Mouse (Mus musculus): ENCODE results near the gene Gm5741.

The Gm5741 gene

GRCm38 (mm10) chr8:85073041-85073612 lies 5.3 kb upstream of the Gm5741 start:
- no peak for DNase-seq

- no peak for DNase-seq
These were observed 4.7 kb upstream of the Gm5741 start for GRCm38 (mm10) chr8:85072364-85072929.

- DNase-seq: peak; percentile 95
These were observed 3.9 kb upstream of the Gm5741 start, which contains the start of gene Dhps for GRCm38 (mm10) chr8:85071514-85072281. Gene Dhps (plus strand): TSS chr8:85071757.

- DNase-seq: no peak
These were observed 3.3 kb upstream of the Gm5741 start for GRCm38 (mm10) chr8:85071041-85071440.

GRCm38 (mm10) chr8:85067155-85067554 lies 627 bp downstream of the Gm5741 start:
- DNase-seq: no peak

- peak; percentile 78 for DNase-seq
These were observed 2.6 kb downstream of the Gm5741 start for GRCm38 (mm10) chr8:85065213-85065612.

- no peak for DNase-seq
These were observed 5.2 kb downstream of the Gm5741 start for GRCm38 (mm10) chr8:85062603-85063002.

- peak; percentile 94 for DNase-seq
These were observed 7.7 kb downstream of the Gm5741 start, which contains the start of gene Fbxw9 for GRCm38 (mm10) chr8:85059879-85060616. Gene Fbxw9 (plus strand): TSS chr8:85060055.

GRCm38 (mm10) chr8:85057367-85057766 lies 10.4 kb downstream of the Gm5741 start:
- DNase-seq: no peak

GRCm38 (mm10) chr8:85043619-85044018 lies 24.2 kb downstream of the Gm5741 start:
- DNase-seq: no peak

- peak; percentile 64 for DNase-seq
These were observed 29.9 kb downstream of the Gm5741 start for GRCm38 (mm10) chr8:85037681-85038531.

GRCm38 (mm10) chr8:85037366-85037680 lies 30.5 kb downstream of the Gm5741 start:
- DNase-seq: no peak

GRCm38 (mm10) chr8:85036718-85037365 lies 30.9 kb downstream of the Gm5741 start, which contains the start of gene Tnpo2:
Gene Tnpo2 (plus strand): TSS chr8:85036915.
- DNase-seq: peak; percentile 95

- DNase-seq: no peak
These were observed 31.4 kb downstream of the Gm5741 start for GRCm38 (mm10) chr8:85036381-85036717.

GRCm38 (mm10) chr8:85035728-85036310 lies 32.0 kb downstream of the Gm5741 start:
- DNase-seq: peak; percentile 47

GRCm38 (mm10) chr8:85035165-85035727 lies 32.5 kb downstream of the Gm5741 start:
- no peak for DNase-seq

GRCm38 (mm10) chr8:85034764-85035163 lies 33.0 kb downstream of the Gm5741 start:
- DNase-seq: peak; percentile 86

- DNase-seq: no peak
These were observed 33.9 kb downstream of the Gm5741 start for GRCm38 (mm10) chr8:85033867-85034266.

- DNase-seq: no peak
These were observed 35.0 kb downstream of the Gm5741 start for GRCm38 (mm10) chr8:85032622-85033311.

GRCm38 (mm10) chr8:85029271-85029670 lies 38.5 kb downstream of the Gm5741 start:
- DNase-seq: no peak

GRCm38 (mm10) chr8:85027922-85028321 lies 39.9 kb downstream of the Gm5741 start:
- DNase-seq: no peak
